Mouse (Mus musculus) ES-E14 (cell line): ENCODE measurements at regions not wholly inside any gene's neighbourhood (a gene's known extent, or its start where the extent isn't known, plus 50 kb on each side); places are given as distances from the start of the nearest gene placed in this dataset.

ENCODE experiments used
- CHD2 ChIP-seq: IDR thresholded peaks from 2 replicates; pipeline ENCODE4 v1.6.1; 2014; ENCODE audit warnings: mild to moderate bottlenecking, low read depth, low read length, inconsistent platforms
- HCFC1 ChIP-seq: IDR thresholded peaks from 2 replicates; pipeline ENCODE4 v1.6.1; 2012; ENCODE audit warnings: low read length, inconsistent platforms, borderline replicate concordance; ENCODE audit not compliant: insufficient read depth
- MAFK ChIP-seq: IDR thresholded peaks from 2 replicates; pipeline ENCODE4 v1.6.1; 2014; ENCODE audit warnings: mild to moderate bottlenecking, low read depth, low read length, inconsistent platforms; ENCODE audit not compliant: insufficient read depth
- ZNF384 ChIP-seq: IDR thresholded peaks from 2 replicates; pipeline ENCODE4 v1.6.1; 2012; ENCODE audit warnings: low read depth, low read length, inconsistent platforms

- no peak for TF ChIP-seq ZNF384
- no peak for TF ChIP-seq CHD2
- no peak for TF ChIP-seq HCFC1
- no peak for TF ChIP-seq MAFK
Observed at GRCm38 (mm10) chr6:118311081-118311480, 108.2 kb downstream of the Bms1 start.
